Mouse (Mus musculus): ENCODE results near the gene Ttc28. TPM values are rescaled to one million over a fixed set of nuclear protein-coding genes. Genes with fewer than 3 reads are reported as not detected.

Gene Ttc28
- polyA plus RNA-seq, 1 experiment from 2014 or later, result 22.8 TPM

DNA sequence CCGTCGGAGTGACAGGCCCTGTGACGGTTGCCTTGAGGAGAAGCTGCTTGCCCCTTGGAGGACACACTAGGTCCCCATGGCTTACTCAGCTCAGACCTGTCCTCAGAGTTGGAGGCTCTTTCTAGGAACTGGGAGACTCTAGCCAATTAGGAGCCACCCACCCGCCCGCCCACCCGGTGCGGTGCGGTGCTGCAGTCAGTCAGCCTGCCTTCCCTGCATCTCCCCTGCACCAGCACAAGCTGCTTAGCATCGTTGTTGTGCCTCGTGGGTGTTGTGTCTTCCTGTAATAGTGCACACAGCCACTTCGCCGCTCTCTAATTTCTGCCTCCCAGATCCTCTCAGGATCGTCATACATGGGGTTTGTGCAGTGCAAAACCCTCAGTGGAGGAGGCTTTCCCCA lies 335.3 kb downstream of the Ttc28 start:
- Histone ChIP-seq H3K9ac (peak overlapping the region; percentile 48; the same call in 1 of the 2 replicates), H3K36me3 (ENCODE audit: poor library complexity, severe bottlenecking) (no peaks in the 10 kb centered on the region), H3K9me3 (replicated peaks) (no peaks in the 10 kb centered on the region), H3K4me3 (no peak overlapping the region), H3K27ac (peak overlapping the region; percentile 81), H3K27me3 (no peaks in the 10 kb centered on the region), H3K4me1 (peaks cover 63% of the 10 kb centered on the region), H3K4me2 (peak overlapping the region; percentile 46)
- 11% methylated on average over 13 of the region's 13 CpGs for WGBS
- ATAC-seq, result peak; percentile 58

DNA sequence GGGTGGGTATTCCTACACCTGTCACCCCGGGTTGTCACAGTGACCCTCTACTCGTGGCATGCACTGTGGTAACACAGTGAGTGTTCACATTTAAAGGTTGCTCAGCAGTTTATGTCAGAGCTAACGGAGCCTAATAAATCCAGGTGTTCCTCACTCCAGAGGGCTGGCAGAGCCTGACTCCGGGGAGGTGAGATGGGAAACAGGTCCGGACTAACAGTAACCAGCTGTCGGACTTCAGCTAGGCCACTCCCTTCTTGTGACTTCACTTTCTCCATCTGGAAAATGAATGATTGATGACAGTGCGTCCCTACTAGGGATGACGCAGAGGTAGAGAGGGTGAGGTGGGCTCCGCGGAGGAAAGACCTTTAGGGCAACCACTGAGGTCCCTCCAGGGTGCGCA lies 336.1 kb downstream of the Ttc28 start:
- no peak overlapping the region for H3K4me2 ChIP-seq
- H3K9ac ChIP-seq, result no peak overlapping the region
- no peak for ATAC-seq
- no peaks in the 10 kb centered on the region for H3K27me3 ChIP-seq
- H3K36me3 ChIP-seq (ENCODE audit: poor library complexity, severe bottlenecking), result no peaks in the 10 kb centered on the region
- H3K4me3 ChIP-seq, result no peak overlapping the region
- H3K9me3 ChIP-seq (replicated peaks), result no peaks in the 10 kb centered on the region
- H3K27ac ChIP-seq, result peak overlapping the region; percentile 68
- WGBS, result 74% methylated on average over 11 of the region's 11 CpGs
- H3K4me1 ChIP-seq, result peaks cover 72% of the 10 kb centered on the region

GRCm38 (mm10) chr5:111216166-111216565 lies 336.6 kb downstream of the Ttc28 start:
- Histone ChIP-seq H3K27me3 (no peaks in the 10 kb centered on the region), H3K9me3 (replicated peaks) (no peaks in the 10 kb centered on the region), H3K4me2 (no peak overlapping the region), H3K9ac (no peak overlapping the region), H3K27ac (peak overlapping the region; percentile 68), H3K4me3 (no peak overlapping the region), H3K36me3 (ENCODE audit: poor library complexity, severe bottlenecking) (no peaks in the 10 kb centered on the region), H3K4me1 (peaks cover 76% of the 10 kb centered on the region)
- 87% methylated on average over 9 of the region's 9 CpGs for WGBS
- no peak for ATAC-seq

GRCm38 (mm10) chr5:111217447-111218110 lies 338.0 kb downstream of the Ttc28 start:
- WGBS, result 73% methylated on average over 18 of the region's 18 CpGs
- peak overlapping the region; percentile 23; the same call in 1 of the 2 replicates for H3K9ac ChIP-seq
- 0 out of 2 replicates have a peak, but pooled peaks have one; percentile 13 for ATAC-seq
- no peaks in the 10 kb centered on the region for H3K9me3 ChIP-seq (replicated peaks)
- peak overlapping the region; percentile 95 for H3K27ac ChIP-seq
- peaks cover 88% of the 10 kb centered on the region for H3K4me1 ChIP-seq
- H3K4me3 ChIP-seq, result no peak overlapping the region
- H3K36me3 ChIP-seq (ENCODE audit: poor library complexity, severe bottlenecking), result no peaks in the 10 kb centered on the region
- 0 out of 2 replicates have a peak overlapping the region, but pooled peaks have one; percentile 24 for H3K4me2 ChIP-seq
- no peaks in the 10 kb centered on the region for H3K27me3 ChIP-seq

DNA sequence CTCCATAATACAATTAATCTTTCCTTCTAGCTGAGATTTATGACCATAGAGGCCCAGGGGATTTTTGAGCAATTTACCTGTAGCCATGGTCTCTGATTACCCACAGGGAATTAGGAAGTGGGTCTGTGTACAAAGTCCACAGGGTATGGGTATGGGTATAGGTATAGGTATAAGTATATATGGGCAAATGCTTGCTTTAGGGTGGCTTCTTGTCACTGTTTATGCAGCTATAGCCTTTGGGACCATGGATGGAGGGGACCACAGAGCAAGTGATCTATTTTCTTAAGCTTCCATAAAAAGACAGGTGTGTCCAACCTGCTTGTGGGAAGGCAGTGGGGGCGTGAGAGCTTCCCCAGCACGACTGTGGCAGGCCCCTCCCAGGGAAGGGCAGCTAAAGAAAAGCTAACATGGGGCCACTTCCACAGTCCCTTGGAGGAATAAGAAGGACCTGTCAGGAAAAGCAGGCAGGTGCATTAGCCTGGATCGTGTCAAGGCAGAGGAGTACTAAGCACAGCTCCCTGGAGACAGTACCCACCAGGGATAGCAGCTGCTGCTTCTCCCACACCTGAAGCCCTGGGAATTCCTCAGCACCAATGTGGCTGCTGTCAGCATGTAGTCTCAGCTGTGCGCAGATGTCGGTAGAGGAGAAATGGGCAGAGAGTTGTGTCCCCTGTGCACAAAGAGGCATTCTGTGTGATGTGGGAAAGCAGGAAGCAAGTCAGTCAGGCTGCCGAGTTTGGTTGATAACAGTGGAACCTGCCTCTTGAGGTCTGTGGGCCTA lies 338.7 kb downstream of the Ttc28 start:
- Histone ChIP-seq H3K4me3 (no peak overlapping the region), H3K9me3 (replicated peaks) (no peaks in the 10 kb centered on the region), H3K4me1 (peaks cover 88% of the 10 kb centered on the region), H3K4me2 (no peak overlapping the region), H3K27me3 (no peaks in the 10 kb centered on the region), H3K27ac (peak overlapping the region; percentile 95), H3K36me3 (ENCODE audit: poor library complexity, severe bottlenecking) (peaks cover 6% of the 10 kb centered on the region), H3K9ac (peak overlapping the region; percentile 21; the same call in 1 of the 2 replicates)
- no peak for ATAC-seq
- 66% methylated on average over 6 of the region's 6 CpGs for WGBS

GRCm38 (mm10) chr5:111218998-111219397 lies 339.4 kb downstream of the Ttc28 start:
- no peak overlapping the region for H3K4me2 ChIP-seq
- peaks cover 83% of the 10 kb centered on the region for H3K4me1 ChIP-seq
- 74% methylated on average over 5 of the region's 5 CpGs for WGBS
- no peaks in the 10 kb centered on the region for H3K9me3 ChIP-seq (replicated peaks)
- ATAC-seq, result no peak
- no peaks in the 10 kb centered on the region for H3K27me3 ChIP-seq
- no peak overlapping the region for H3K9ac ChIP-seq
- H3K27ac ChIP-seq, result peak overlapping the region; percentile 95
- no peak overlapping the region for H3K4me3 ChIP-seq
- H3K36me3 ChIP-seq (ENCODE audit: poor library complexity, severe bottlenecking), result peaks cover 13% of the 10 kb centered on the region

DNA sequence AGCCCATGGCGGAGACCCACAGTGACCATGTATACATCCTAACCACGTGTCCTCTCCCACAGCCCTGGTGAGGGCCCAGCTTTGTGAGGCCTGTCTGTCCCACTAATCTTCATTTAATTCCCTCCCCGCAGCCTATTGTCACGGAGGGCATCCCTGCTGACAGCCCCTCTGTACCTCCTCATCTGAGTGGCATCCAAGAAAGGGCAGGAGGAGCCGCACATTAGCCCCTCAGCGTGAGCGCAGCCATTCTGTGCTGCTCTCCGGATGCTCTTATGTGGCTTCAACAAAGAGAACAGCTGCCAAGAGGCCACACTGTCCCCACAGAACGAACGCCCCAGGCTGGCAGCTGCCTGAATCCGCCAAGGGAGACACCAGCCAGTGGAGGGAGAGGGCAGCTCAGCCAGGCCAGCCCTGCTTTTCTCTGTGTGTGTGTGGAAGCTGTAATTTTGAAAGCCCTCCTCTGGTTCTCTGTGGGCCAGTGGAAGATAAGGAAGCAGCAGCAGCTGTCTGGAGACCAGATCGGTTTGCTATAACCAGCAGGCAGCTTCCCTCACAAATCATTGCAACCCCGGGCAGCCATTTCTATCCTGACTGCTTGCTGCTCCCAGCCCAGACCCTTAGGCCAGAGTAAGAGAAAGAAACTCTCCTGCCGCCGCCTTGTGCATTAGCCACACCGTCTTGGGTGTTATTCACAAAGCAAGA lies 341.2 kb downstream of the Ttc28 start:
- peak; percentile 84 for ATAC-seq
- no peaks in the 10 kb centered on the region for H3K9me3 ChIP-seq (replicated peaks)
- H3K9ac ChIP-seq, result peak overlapping the region; percentile 60
- H3K4me1 ChIP-seq, result peaks cover 64% of the 10 kb centered on the region
- no peaks in the 10 kb centered on the region for H3K27me3 ChIP-seq
- no peak overlapping the region for H3K4me3 ChIP-seq
- H3K27ac ChIP-seq, result peak overlapping the region; percentile 95
- peak overlapping the region; percentile 10 for H3K4me2 ChIP-seq
- H3K36me3 ChIP-seq (ENCODE audit: poor library complexity, severe bottlenecking), result peaks cover 31% of the 10 kb centered on the region
- 12% methylated on average over 16 of the region's 16 CpGs for WGBS

GRCm38 (mm10) chr5:111222820-111223219 lies 343.2 kb downstream of the Ttc28 start:
- H3K9me3 ChIP-seq (replicated peaks), result no peaks in the 10 kb centered on the region
- no peaks in the 10 kb centered on the region for H3K27me3 ChIP-seq
- H3K36me3 ChIP-seq (ENCODE audit: poor library complexity, severe bottlenecking), result peaks cover 46% of the 10 kb centered on the region
- no peak for ATAC-seq
- H3K4me3 ChIP-seq, result no peak overlapping the region
- H3K27ac ChIP-seq, result no peak overlapping the region
- peaks cover 58% of the 10 kb centered on the region for H3K4me1 ChIP-seq
- 49% methylated on average over 11 of the region's 11 CpGs for WGBS
- H3K4me2 ChIP-seq, result no peak overlapping the region
- no peak overlapping the region for H3K9ac ChIP-seq

GRCm38 (mm10) chr5:111225306-111225705 lies 345.7 kb downstream of the Ttc28 start:
- Histone ChIP-seq H3K27me3 (no peaks in the 10 kb centered on the region), H3K36me3 (ENCODE audit: poor library complexity, severe bottlenecking) (peaks cover 61% of the 10 kb centered on the region), H3K9me3 (replicated peaks) (no peaks in the 10 kb centered on the region), H3K4me1 (peaks cover 54% of the 10 kb centered on the region), H3K27ac (no peak overlapping the region), H3K4me3 (no peak overlapping the region), H3K9ac (no peak overlapping the region), H3K4me2 (no peak overlapping the region)
- ATAC-seq, result no peak
- 87% methylated on average over 11 of the region's 11 CpGs for WGBS

DNA sequence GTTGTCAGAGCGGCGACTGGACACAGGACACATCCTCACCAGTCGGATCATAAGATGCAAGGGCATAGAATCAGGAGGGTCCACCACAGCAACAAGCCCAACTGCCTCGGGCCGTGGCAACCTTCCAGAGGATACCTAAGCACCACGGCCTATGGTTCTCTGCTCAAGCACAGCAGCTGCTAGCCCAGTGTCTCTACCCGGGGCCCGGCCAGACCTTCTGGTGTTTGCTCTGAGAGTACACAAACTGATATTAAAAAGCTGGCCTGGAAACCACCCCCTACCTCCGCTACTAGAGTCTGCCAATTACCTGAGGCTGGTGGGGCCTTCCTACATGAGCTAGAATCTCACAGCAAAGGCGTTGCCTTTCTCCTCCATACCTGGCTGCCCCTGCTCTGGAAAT lies 346.9 kb downstream of the Ttc28 start:
- no peaks in the 10 kb centered on the region for H3K27me3 ChIP-seq
- no peak overlapping the region for H3K9ac ChIP-seq
- peaks cover 47% of the 10 kb centered on the region for H3K4me1 ChIP-seq
- H3K4me3 ChIP-seq, result no peak overlapping the region
- no peak for ATAC-seq
- 90% methylated on average over 10 of the region's 10 CpGs for WGBS
- H3K36me3 ChIP-seq (ENCODE audit: poor library complexity, severe bottlenecking), result peaks cover 70% of the 10 kb centered on the region
- no peaks in the 10 kb centered on the region for H3K9me3 ChIP-seq (replicated peaks)
- no peak overlapping the region for H3K27ac ChIP-seq
- H3K4me2 ChIP-seq, result no peak overlapping the region

DNA sequence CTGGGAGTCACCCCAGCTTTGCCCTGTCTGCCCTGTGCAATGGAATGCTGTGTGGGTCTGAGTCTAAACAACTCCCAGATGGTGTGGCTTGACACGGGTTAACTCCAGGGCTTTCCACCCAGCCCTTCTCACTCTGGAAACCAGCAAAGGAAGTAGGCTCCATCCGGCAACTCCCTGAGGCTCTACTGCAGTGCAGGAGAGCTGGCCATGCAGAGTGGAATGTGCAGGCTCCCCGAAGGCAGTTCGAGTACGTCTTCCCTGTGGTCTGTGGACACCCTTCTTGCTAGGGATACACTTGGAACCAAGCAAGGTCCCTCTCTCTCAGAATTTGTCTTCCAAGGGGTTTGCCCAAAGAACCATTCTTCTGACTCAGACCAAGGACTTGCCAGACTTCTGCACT lies 348.2 kb downstream of the Ttc28 start:
- H3K4me3 ChIP-seq, result no peak overlapping the region
- no peak overlapping the region for H3K9ac ChIP-seq
- no peak overlapping the region for H3K4me2 ChIP-seq
- 71% methylated on average over 5 of the region's 5 CpGs for WGBS
- peaks cover 50% of the 10 kb centered on the region for H3K4me1 ChIP-seq
- peaks cover 81% of the 10 kb centered on the region for H3K36me3 ChIP-seq (ENCODE audit: poor library complexity, severe bottlenecking)
- H3K27ac ChIP-seq, result no peak overlapping the region
- H3K27me3 ChIP-seq, result no peaks in the 10 kb centered on the region
- ATAC-seq, result no peak
- no peaks in the 10 kb centered on the region for H3K9me3 ChIP-seq (replicated peaks)

Measured in forebrain, embryonic 13.5 days (tissue).